Mouse (Mus musculus) CH12.LX (cell line): ENCODE data around the gene Sord. TPM values are rescaled to one million over a fixed set of nuclear protein-coding genes. Genes with fewer than 3 reads are reported as not detected.

Source experiments
- DNase-seq: peaks from one replicate; pipeline ENCODE4 v3.0.0-alpha.2; 2013; ENCODE audit errors: extremely low read depth
- H3K27ac ChIP-seq: 2 replicates; pipeline ENCODE4 v1.5.1; 2012; ENCODE audit warnings: low read depth, mild to moderate bottlenecking, control low read depth, moderate library complexity; ENCODE audit not compliant: insufficient read depth
- H3K27me3 ChIP-seq: replicated peaks from 2 replicates; pipeline ENCODE3; 2012; ENCODE audit warnings: inconsistent platforms
- H3K36me3 ChIP-seq, 2 experiments: replicated peaks in 1 of 2; 2 replicates each; pipeline versions ENCODE3 to v1.6.1; 2012; ENCODE audit warnings: inconsistent platforms in 1 of 2, low read length in 1 of 2, mild to moderate bottlenecking in 1 of 2, mixed read lengths in 1 of 2, moderate library complexity in 1 of 2; ENCODE audit not compliant: control insufficient read depth in 1 of 2, insufficient read depth in 1 of 2
- H3K4me1 ChIP-seq, 2 experiments: 2 replicates each; pipeline ENCODE4 v1.6.1; 2012; ENCODE audit warnings: inconsistent platforms in 1 of 2, moderate library complexity in 1 of 2; ENCODE audit not compliant: insufficient read depth in 2 of 2, control insufficient read depth in 1 of 2
- H3K4me2 ChIP-seq: 2 replicates; pipeline ENCODE4 v1.6.1; 2012; ENCODE audit warnings: low read depth, mild to moderate bottlenecking, control low read depth; ENCODE audit not compliant: poor library complexity, insufficient read depth, severe bottlenecking
- H3K4me3 ChIP-seq, 3 experiments: fragments of 150-350 bp in 1 of 3; sonication (generic) in 1 of 3; replicated peaks in 1 of 3; 2 replicates each; pipeline versions ENCODE3 to v1.5.1; 2011 to 2012; ENCODE audit warnings: low read depth in 2 of 3, low read length in 2 of 3, mild to moderate bottlenecking in 2 of 3, moderate library complexity in 2 of 3, control low read depth in 1 of 3, improper control_type of control experiment in 1 of 3, inconsistent platforms in 1 of 3, mixed read lengths in 1 of 3; ENCODE audit not compliant: poor library complexity in 1 of 3
- H3K79me2 ChIP-seq: replicated peaks from 2 replicates; pipeline ENCODE4 v1.6.1; 2012; ENCODE audit warnings: mild to moderate bottlenecking, moderate library complexity; ENCODE audit not compliant: control insufficient read depth, poor library complexity, insufficient read depth, severe bottlenecking; ENCODE audit errors: extremely low read depth
- H3K9ac ChIP-seq: 2 replicates; pipeline ENCODE4 v1.6.1; 2012; ENCODE audit warnings: low read depth, mild to moderate bottlenecking, control low read depth, moderate library complexity; ENCODE audit not compliant: insufficient read depth
- H3K9me3 ChIP-seq: replicated peaks from 2 replicates; pipeline ENCODE3; 2012; ENCODE audit warnings: low read length, inconsistent platforms, mixed read lengths
- CHD1 ChIP-seq: IDR thresholded peaks from 2 replicates; pipeline ENCODE4 v1.6.1; 2012; ENCODE audit warnings: low read depth, low read length, improper control_type of control experiment, inconsistent platforms
- CHD2 ChIP-seq: IDR thresholded peaks from 2 replicates; pipeline ENCODE4 v1.6.1; 2011; ENCODE audit warnings: low read length, improper control_type of control experiment
- EP300 ChIP-seq: IDR thresholded peaks from 2 replicates; pipeline ENCODE4 v1.6.1; 2011; ENCODE audit warnings: low read length, improper control_type of control experiment
- GABPA ChIP-seq: IDR thresholded peaks from 2 replicates; pipeline ENCODE4 v1.6.1; 2012; ENCODE audit warnings: low read depth, low read length, improper control_type of control experiment, inconsistent platforms; ENCODE audit not compliant: insufficient replicate concordance
- HCFC1 ChIP-seq: IDR thresholded peaks from 2 replicates; pipeline ENCODE4 v1.6.1; 2012; ENCODE audit warnings: low read depth, mild to moderate bottlenecking, inconsistent platforms, low read length, improper control_type of control experiment
- MAFK ChIP-seq: IDR thresholded peaks from 2 replicates; pipeline ENCODE4 v1.6.1; 2011; ENCODE audit warnings: low read length, improper control_type of control experiment; ENCODE audit not compliant: insufficient replicate concordance
- MAX ChIP-seq: IDR thresholded peaks from 2 replicates; pipeline ENCODE4 v1.6.1; 2011; ENCODE audit warnings: low read length, improper control_type of control experiment
- MAZ ChIP-seq: IDR thresholded peaks from 2 replicates; pipeline ENCODE4 v1.6.1; 2012; ENCODE audit warnings: low read depth, mild to moderate bottlenecking, inconsistent platforms, low read length, improper control_type of control experiment, moderate library complexity
- POLR2A ChIP-seq: IDR thresholded peaks from 2 replicates; pipeline ENCODE4 v1.6.1; 2011; ENCODE audit warnings: low read depth, mild to moderate bottlenecking, improper control_type of control experiment, low read length
- POLR2AphosphoS2 ChIP-seq: IDR thresholded peaks from 2 replicates; pipeline ENCODE4 v1.6.1; 2011; ENCODE audit warnings: low read depth, low read length, improper control_type of control experiment
- RCOR1 ChIP-seq: conservative IDR thresholded peaks from 2 replicates; pipeline ENCODE4 v1.6.1; 2012; ENCODE audit warnings: low read depth, mild to moderate bottlenecking, inconsistent platforms, low read length, improper control_type of control experiment
- SIN3A ChIP-seq: IDR thresholded peaks from 2 replicates; pipeline ENCODE4 v1.6.1; 2012; ENCODE audit warnings: low read length, improper control_type of control experiment, inconsistent platforms
- SMC3 ChIP-seq: IDR thresholded peaks from 2 replicates; pipeline ENCODE4 v1.6.1; 2011; ENCODE audit warnings: low read depth, low read length, improper control_type of control experiment
- TCF12 ChIP-seq: IDR thresholded peaks from 2 replicates; pipeline ENCODE4 v1.6.1; 2014; ENCODE audit warnings: low read depth, mild to moderate bottlenecking, inconsistent platforms, low read length, improper control_type of control experiment
- UBTF ChIP-seq: IDR thresholded peaks from 2 replicates; pipeline ENCODE4 v1.6.1; 2012; ENCODE audit warnings: low read depth, mild to moderate bottlenecking, inconsistent platforms, low read length, improper control_type of control experiment, moderate library complexity
- USF1 ChIP-seq: IDR thresholded peaks from 2 replicates; pipeline ENCODE4 v1.6.1; 2014; ENCODE audit warnings: low read depth, mild to moderate bottlenecking, inconsistent platforms, low read length, improper control_type of control experiment
- USF2 ChIP-seq: conservative IDR thresholded peaks from 2 replicates; pipeline ENCODE4 v1.6.1; 2011; ENCODE audit warnings: low read depth, low read length, improper control_type of control experiment
- ZC3H11A ChIP-seq: IDR thresholded peaks from 2 replicates; pipeline ENCODE4 v1.6.1; 2012; ENCODE audit warnings: low read depth, mild to moderate bottlenecking, inconsistent platforms, low read length, improper control_type of control experiment
- ZKSCAN1 ChIP-seq: IDR thresholded peaks from 2 replicates; pipeline ENCODE4 v1.6.1; 2012; ENCODE audit warnings: low read depth, inconsistent platforms, low read length, improper control_type of control experiment, borderline replicate concordance
- ZMIZ1 ChIP-seq: IDR thresholded peaks from 2 replicates; pipeline ENCODE4 v1.6.1; 2012; ENCODE audit warnings: low read depth, mild to moderate bottlenecking, inconsistent platforms, low read length, improper control_type of control experiment
- ZNF384 ChIP-seq: IDR thresholded peaks from 2 replicates; pipeline ENCODE4 v1.6.1; 2012; ENCODE audit warnings: low read depth, low read length, improper control_type of control experiment, inconsistent platforms
- dilution Hi-C: fragments of 300-500 bp; cut with MboI; formaldehyde crosslinking; loops from 2 replicates; pipeline ENCODE4 v1.14.3; 2020; ENCODE audit warnings: low sequenced_read_pairs; ENCODE audit not compliant: extremely low pct_unique_long_range_greater_than_20kb, extremely low pct_ligation_motif_present
- in situ Hi-C: fragments of 300-500 bp; cut with MboI; formaldehyde crosslinking; loops from 3 replicates; pipeline ENCODE4 v1.14.3; 2019; ENCODE audit warnings: low sequenced_read_pairs, low pct_ligation_motif_present, low pct_unique_long_range_greater_than_20kb, mixed read lengths
- polyA plus RNA-seq: library from polyadenylated mRNA; unstranded; fragments of >175 nt; gene quantifications from 2 replicates; pipeline ENCODE4 v1.2.1, GENCODE M21; 2012; ENCODE audit warnings: low read depth; ENCODE audit not compliant: insufficient read length
- total RNA-seq, 2 experiments: library from RNA; depleted of rRNA; stranded (reverse); fragments of 300-350 nt in 1 of 2; fragments of >200 nt in 1 of 2; gene quantifications; 2 replicates each; pipeline ENCODE4 v1.2.3; 2012 to 2014

The Sord gene
- total and polyA plus RNA-seq, 3 experiments, result 18.2 to 29.9 (median 20.3) TPM

DNA sequence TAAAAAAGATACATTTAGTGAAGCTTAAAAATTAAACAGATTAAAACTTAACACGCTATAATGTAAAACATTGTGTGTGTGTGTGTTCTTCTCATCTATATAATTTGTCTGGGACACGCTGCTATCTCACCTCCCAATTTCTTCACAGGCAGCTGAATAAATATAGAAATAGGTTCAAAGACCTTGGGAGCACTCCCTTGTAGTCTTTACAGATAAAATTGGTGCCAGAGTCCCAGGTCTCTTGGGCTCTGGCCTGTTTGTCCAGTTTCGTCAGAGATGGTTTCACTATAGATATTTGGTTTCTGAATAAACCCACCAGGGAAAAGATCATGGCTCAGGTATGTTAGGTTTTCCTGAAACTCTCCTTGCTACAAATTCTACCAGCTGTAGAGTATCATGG, 44.2 kb downstream of the Sord start:
- dilution Hi-C loops (no loop called here), in situ Hi-C loops (no loop called here)
- DNase-seq, result no peak
- Histone ChIP-seq H3K9me3 (no peaks in the 10 kb centered on the region), H3K9ac (no peak overlapping the region), H3K4me2 (no peak overlapping the region), H3K79me2 (no peaks in the 10 kb centered on the region), H3K27ac (no peak overlapping the region), H3K27me3 (peaks cover 2% of the 10 kb centered on the region), H3K4me1 (no peaks in the 10 kb centered on the region), H3K4me3 (no peak overlapping the region), H3K36me3 (no peaks in the 10 kb centered on the region)
- TF ChIP-seq MAX (no peak), GABPA (no peak), TCF12 (no peak), SIN3A (no peak), EP300 (no peak), RCOR1 (no peak), HCFC1 (no peak), MAFK (no peak), ZMIZ1 (no peak), CHD1 (no peak)

DNA sequence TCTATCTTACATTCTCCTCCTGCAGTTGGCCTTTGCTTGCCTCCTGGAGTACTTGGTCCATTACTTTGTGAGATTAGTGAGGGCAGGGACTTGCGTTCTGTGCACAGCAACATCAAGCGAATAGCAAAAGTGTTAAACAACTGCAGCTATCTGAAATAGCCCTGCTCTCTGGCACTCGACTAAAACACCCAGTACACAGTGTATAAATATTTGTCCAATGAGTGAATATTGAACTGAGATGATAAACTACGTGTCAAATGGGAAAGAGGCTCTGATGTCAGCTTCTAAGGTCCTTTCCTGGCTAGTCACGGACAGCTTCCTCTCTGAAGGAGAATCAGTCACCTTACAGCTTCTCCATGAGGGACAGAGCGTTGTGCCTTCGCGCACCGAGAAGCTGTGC, 49.5 kb downstream of the Sord start:
- Histone ChIP-seq H3K9me3 (no peaks in the 10 kb centered on the region), H3K9ac (no peak overlapping the region), H3K4me2 (no peak overlapping the region), H3K36me3 (no peaks in the 10 kb centered on the region), H3K79me2 (no peaks in the 10 kb centered on the region), H3K4me3 (no peak overlapping the region), H3K4me1 (no peaks in the 10 kb centered on the region), H3K27me3 (peaks cover 2% of the 10 kb centered on the region), H3K27ac (no peak overlapping the region)
- dilution Hi-C loops (no loop called here), in situ Hi-C loops (no loop called here)
- DNase-seq, result no peak
- TF ChIP-seq ZC3H11A (no peak), ZKSCAN1 (no peak), TCF12 (no peak), MAZ (no peak), HCFC1 (no peak), ZMIZ1 (no peak), CHD2 (no peak), POLR2AphosphoS2 (no peak), POLR2A (no peak), SIN3A (no peak), EP300 (no peak), ZNF384 (no peak), UBTF (no peak), SMC3 (no peak), USF2 (no peak), RCOR1 (no peak), USF1 (no peak)
